Mouse (Mus musculus) thymus, postnatal 10 days (tissue): ENCODE data around the gene Wwc2.

ENCODE experiments used
- DNase-seq, 2 experiments: peaks; one replicate each; pipeline ENCODE4 v3.0.0; 2021; ENCODE audit warnings: low spot score in 2 of 2

The Wwc2 gene

GRCm38 (mm10) chr8:47989655-47990385, 904 bp downstream of the Wwc2 start:
- peak in 1 of 2 experiments; percentile 22 for DNase-seq

DNA sequence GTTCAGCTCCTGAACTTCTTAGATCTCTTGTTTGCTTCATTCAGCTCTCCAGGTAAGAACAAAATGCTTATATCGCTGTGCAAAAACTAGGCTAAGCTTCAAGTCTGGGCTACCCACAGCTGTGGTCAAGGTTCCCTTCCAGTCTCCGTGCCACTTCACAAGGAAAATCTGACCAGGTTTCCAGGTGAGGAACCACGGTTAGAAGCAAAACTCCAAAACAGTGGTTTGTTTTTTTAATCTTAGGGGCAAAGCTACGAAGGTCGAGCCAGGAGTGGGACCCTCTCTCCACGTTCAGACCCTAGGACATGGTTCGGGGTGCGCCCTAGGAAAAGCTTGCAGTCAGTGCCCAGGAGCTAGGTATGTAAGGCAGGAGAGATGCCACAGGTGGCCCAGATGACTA, 1.5 kb downstream of the Wwc2 start:
- no peak for DNase-seq

DNA sequence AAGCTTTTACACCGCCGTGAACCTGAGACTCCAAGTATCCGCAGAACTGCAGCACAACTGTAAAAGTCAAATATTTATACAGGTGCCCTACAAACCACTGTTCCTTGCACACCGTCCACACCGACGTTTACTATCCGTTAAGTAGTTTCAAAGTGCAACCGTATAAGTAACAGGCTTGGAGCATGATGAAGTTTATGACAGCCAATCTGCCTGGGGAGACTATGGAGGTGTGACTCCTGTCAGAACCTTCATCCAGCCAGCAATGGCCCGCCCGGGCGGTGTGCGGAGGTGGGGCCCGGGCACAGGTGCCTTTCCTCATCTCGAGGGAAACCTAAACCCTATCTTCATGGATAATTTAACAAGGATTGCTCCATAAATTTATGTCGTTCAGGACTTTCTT, 2.6 kb downstream of the Wwc2 start:
- DNase-seq, result no peak

DNA sequence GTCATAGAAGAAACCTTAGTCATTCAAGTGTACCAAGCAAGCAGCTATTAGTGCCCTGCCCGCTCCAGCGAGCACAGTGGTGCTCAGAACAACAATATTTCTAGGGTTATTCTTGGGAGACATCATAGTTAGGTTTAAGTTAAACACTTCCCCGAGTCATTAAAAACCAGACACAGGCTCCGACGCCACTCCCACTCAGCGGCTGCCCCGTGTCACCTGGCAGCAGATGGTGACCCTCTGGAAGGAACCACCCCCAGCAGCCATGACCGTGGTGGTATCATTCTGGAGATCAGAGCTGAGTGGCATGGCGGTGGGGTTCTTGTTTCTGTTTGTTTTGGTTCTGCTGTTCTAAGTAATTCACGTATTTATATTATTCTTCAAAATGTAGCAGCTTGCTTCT, 5.1 kb downstream of the Wwc2 start:
- DNase-seq, result no peak

DNA sequence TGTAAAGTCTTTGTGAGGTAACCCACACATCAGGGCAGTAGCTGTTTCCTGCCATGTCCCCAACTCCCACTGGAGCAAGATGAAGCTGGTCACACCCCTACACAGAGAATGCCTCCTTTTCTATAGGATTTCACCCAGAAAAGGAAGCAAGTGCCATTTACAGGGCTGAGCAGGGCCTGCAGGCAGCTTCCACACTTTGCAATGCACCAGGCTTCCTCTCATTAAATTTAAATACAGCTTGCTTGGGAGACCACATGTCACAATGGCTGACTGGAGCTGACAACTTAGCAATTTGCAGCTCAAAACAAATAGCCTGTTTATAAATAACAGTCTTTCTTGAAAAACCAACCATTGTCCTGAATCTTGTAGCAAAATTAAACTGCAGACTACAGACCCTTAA, 5.5 kb downstream of the Wwc2 start:
- DNase-seq, result no peak

DNA sequence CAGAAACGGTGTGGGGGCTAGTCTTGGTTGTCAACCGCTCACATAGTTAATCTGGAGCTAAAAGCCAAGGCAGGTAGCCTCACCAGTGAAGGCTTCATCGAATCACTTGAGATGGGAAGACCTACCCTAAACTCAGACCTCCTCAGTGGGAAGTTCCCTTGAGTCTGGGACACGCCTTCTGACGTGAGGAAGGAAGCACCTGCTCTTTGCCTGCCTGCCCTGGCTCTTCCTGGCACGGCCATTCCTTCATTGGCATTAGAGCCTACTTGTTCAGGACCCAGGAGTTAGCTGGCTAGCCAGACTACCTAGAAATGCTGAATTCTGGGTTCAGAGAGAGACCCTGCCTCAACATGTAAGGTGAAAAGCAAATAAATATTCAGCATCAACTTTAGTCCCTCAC, 9.6 kb downstream of the Wwc2 start:
- DNase-seq, result no peak

GRCm38 (mm10) chr8:47979876-47980275, 10.8 kb downstream of the Wwc2 start:
- no peak for DNase-seq

DNA sequence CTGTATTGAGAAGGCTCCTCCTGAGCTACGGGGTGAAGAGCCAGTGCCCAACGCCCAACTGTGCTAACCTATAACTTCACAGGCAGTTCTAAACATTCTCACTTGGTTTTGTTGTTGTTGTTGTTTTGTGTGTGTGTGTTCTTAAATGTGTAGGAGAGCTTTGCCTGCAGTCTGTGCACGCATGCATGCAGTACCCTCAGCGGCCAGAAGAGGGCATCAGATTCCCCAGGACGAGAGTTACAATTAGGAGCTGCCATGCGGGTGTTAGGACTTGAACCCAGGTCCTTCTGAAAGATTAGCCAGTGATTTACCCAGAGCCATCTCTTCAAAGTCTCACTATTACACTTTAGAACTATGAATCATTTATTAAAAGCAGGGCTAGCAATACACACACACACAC, 12.0 kb downstream of the Wwc2 start:
- peak in 1 of 2 experiments; percentile 49 for DNase-seq

DNA sequence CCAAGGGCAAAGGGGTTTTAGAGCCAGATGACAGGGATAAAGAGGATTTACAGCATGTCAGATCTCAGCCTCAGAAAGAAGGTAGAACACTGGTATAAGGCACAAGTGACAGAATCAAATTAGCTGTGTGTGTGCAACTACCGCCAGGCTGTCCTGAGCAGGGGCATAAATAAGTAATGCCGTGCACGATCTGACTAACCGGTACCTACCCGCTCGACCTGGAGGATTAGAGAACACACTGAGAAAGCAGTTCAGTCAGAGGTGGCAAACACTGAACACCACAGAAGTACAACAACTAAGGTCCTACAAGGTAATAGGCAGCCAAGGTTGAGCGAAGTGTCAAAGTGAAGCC, 15.8 kb downstream of the Wwc2 start:
- no peak for DNase-seq

DNA sequence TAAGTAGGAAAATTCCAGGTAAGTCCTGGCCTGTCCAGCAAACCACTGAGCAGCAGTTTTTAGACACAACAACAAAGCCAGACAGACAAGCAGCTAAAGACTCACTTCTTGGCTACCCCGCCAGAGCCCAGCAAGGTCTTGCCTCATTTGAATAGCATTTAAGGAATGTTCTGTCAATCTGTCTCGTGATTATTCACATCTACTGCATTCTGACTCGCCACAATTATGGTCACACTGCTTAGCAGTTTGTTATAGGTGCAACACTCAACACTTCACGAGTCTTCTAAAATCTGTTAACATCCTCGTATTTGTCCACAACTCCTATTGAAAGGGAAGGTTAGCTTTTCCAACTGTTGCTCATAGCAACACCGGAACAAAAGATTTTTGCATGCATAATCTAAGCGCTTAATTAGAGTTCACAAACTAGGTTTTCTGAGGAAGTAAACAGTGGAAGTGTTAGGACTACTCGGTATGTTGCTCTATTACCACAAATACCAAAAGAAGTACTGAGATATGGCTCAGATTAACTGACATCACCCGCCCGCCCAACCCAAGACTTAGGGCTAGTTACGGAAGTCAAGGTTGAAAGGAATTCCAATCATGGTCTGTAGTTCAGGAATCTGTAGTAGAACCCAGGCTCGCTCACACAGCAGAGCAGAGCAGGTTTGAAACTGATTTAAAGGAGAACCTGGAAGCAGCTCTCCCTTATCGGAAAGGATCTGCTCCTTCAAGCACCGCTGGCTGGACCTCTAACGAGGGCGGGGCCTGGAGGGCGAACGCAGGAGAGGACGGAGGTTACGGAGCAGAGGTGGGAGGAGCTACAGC, 16.4 kb downstream of the Wwc2 start:
- DNase-seq, result no peak

DNA sequence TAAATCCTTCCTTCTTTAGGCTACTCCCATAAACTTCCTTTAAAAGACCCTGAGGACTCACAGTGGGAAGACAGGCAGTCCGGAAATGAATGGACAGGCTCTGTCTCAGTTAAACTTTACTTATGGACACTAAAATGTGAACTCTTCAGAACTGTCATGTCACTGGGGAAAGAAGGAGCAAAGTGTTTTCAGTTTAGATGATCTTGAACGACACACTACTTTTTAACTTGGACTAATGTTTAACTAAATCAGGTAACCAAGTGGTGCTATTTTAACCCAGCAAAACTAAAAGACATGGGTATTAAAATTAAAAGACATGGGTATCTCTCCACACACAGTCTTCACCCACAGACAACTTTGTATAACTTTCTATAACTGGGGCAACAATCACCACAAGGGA, 19.6 kb downstream of the Wwc2 start:
- no peak for DNase-seq

- no peak for DNase-seq
These were observed 20.1 kb downstream of the Wwc2 start for GRCm38 (mm10) chr8:47970576-47970975.

DNA sequence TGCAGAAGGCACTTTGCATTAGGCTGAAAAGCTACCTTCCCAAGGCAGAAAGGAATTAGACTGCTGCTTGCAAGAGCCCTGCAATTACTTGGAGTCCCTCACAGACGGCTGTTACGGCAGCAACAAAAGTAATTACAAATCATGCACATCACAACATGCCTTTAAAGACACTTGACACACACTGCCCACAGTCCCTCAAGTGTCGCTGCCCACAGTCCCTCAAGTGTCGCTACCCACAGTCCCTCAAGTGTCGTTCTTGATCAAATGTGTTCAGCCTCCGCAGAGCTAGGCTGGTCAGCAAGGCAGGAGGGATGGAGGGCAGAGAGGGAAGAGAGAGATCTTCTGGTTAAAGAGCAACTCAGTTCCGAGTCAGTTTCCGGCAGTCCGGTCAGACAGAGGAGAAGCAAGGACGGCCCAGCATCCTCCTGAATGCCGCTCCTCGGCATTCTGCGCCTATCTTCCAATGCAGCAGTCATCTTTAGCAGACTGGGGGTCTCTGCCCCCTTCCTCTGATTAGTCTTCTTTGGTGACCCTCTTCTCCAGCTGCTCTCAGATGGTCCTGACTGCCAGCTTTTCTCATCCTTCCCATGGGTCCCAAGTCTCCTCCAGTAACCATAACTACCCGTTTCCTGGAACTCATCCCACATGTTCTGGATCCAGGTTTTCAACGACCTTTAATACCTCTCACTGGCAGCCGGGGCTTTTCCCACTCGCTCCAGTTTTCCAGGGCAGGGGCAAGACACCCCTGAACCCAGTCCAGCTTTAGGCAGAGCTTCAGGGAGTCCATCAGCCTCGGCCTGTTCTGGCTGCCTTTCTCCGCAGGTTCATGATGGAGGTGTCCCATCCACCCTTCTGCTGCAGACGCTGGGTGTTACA, 23.4 kb downstream of the Wwc2 start:
- no peak for DNase-seq

- no peak for DNase-seq
These were observed 28.2 kb downstream of the Wwc2 start for GRCm38 (mm10) chr8:47962484-47962883.

- no peak for DNase-seq
These were observed 28.7 kb downstream of the Wwc2 start for GRCm38 (mm10) chr8:47962005-47962404.

DNA sequence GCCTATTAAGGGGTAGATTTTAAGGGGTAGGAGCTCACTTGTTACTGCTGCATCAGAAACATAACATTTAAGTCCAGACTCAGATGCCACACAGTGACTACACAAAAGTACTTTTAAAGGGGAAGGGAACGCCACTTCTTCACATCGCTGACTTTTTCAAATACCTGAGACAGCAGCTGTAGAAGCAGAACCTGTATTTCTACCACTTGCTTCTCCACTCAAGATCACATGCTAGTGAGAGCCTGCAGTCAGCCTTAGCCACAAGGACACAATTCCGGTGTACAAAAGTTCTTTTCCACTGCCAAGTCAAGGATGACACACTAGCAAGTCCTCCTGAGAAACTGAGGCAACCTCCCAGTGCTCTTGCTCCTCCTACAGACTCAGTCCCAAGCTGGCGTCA, 33.2 kb downstream of the Wwc2 start:
- DNase-seq, result no peak

- DNase-seq, result peak in 1 of 2 experiments; percentile 36
These were observed 39.3 kb downstream of the Wwc2 start for GRCm38 (mm10) chr8:47951380-47951932.

DNA sequence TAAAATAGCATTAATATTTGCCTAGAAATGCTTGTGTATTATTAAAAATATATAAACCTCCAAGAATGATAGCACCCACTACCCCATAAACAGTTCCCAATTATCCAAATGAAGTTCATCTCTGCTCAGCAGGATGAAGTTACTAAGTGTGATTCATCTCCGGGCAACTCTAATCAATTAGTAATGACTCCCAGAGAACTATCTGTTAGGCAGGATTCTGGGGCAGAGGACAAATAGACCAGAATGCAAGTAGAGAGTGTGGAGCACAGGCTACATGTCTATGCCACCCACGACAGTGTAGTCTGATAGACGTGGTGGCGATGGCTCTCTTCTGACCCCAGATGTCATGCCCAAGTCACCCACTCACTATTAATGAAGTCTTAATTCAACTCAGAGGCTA, 41.9 kb downstream of the Wwc2 start:
- DNase-seq, result no peak

DNA sequence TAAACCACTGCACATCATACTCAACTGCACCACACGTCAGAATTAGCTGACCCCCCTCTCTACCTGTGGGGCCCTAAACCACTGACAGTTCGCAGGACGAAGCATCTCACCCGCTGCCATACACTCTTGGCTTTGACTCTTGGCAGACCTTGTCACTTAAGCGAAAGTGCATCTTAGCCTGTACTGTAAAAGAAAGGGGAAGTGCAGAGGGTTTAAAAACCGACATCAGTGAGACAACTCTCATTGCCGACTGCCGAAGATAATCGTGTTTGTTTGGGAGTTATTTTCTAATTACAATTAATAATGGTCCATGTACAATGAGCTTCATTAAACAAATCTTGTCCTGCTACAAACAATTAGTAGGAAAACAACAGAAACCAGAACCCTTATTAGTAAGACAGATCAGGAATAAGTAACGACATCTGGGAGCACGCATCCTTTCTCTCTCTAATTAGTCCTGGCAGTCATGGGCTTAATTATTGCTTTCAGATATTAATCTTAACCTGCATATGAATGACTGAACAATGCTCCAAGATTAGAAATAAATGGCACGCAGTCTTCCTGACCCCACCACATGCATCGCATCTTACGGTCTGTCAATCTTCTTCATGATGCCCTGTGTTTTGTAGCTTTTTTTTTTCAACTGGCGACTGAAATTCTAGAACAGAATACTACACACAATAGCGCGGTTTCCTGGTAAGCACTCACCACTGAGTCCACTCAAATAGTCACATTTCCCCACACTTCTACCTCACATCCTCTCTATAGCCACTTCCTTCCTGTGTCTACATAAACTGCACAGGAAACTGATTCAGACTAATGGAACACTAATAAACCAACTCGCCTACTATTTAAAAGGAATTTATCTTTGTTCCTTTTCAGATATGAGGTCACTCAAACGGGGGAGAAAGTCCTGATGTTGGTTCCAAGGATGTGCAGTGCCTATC, 42.8 kb downstream of the Wwc2 start:
- DNase-seq, result no peak

- DNase-seq, result peak; percentile 10 to 39
These were observed 47.7 kb downstream of the Wwc2 start for GRCm38 (mm10) chr8:47943049-47943448.

GRCm38 (mm10) chr8:47941028-47941427, 49.7 kb downstream of the Wwc2 start:
- no peak for DNase-seq
